Mouse (Mus musculus) hindbrain, embryonic 11.5 days (tissue): ENCODE measurements at regions not wholly inside any gene's neighbourhood (a gene's known extent, or its start where the extent isn't known, plus 50 kb on each side); places are given as distances from the start of the nearest gene placed in this dataset.

Source experiments
- ATAC-seq: fragments of 200-750 bp; cut with Nextera tagmentation; 2 replicates; pipeline ENCODE4 v1.8.0; 2017; ENCODE audit warnings: mild to moderate bottlenecking, moderate TSS enrichment, moderate library complexity; ENCODE audit not compliant: low FRiP score
- DNase-seq: peaks from one replicate; pipeline ENCODE4 v3.0.0-alpha.2; 2015; ENCODE audit warnings: low spot score
- H3K27ac ChIP-seq: fragments of 300-500 bp; sonication (generic); 2 replicates; pipeline ENCODE4 v1.5.1; 2014; ENCODE audit warnings: mild to moderate bottlenecking, low read depth, low read length
- H3K27me3 ChIP-seq: fragments of 300-500 bp; sonication (generic); 2 replicates; pipeline ENCODE4 v1.6.1; 2014; ENCODE audit warnings: mild to moderate bottlenecking, low read length, moderate library complexity, mixed read lengths; ENCODE audit not compliant: control insufficient read depth, insufficient read depth
- H3K36me3 ChIP-seq: fragments of 300-500 bp; sonication (generic); 2 replicates; pipeline ENCODE4 v1.6.1; 2014; ENCODE audit warnings: mild to moderate bottlenecking, low read length, moderate library complexity, mixed read lengths; ENCODE audit not compliant: control insufficient read depth, insufficient read depth
- H3K4me1 ChIP-seq: fragments of 300-500 bp; sonication (generic); replicated peaks from 2 replicates; pipeline ENCODE4 v1.6.1; 2014; ENCODE audit warnings: low read length, mixed read lengths; ENCODE audit not compliant: control insufficient read depth, insufficient read depth
- H3K4me2 ChIP-seq: fragments of 300-500 bp; sonication (generic); replicated peaks from 2 replicates; pipeline ENCODE4 v1.6.1; 2014; ENCODE audit warnings: mild to moderate bottlenecking, low read depth, low read length
- H3K4me3 ChIP-seq: fragments of 300-500 bp; sonication (generic); 2 replicates; pipeline ENCODE4 v1.5.1; 2014; ENCODE audit warnings: low read depth, low read length
- H3K9ac ChIP-seq: fragments of 300-500 bp; sonication (generic); 2 replicates; pipeline ENCODE4 v1.6.1; 2014; ENCODE audit warnings: low read depth, low read length
- H3K9me3 ChIP-seq: fragments of 300-500 bp; sonication (generic); 2 replicates; pipeline ENCODE4 v1.6.1; 2016; ENCODE audit warnings: low read length; ENCODE audit not compliant: control insufficient read depth
- WGBS: fragments of 180-500 bp; shearing (Covaris S2); extraction: QIAGEN DNeasy Blood & Tissue Kit; methylation state at CpG from one replicate; pipeline ENCODE4 v1.1.7; 2014; 5-methylcytosine and 5-hydroxymethylcytosine counted together

DNA sequence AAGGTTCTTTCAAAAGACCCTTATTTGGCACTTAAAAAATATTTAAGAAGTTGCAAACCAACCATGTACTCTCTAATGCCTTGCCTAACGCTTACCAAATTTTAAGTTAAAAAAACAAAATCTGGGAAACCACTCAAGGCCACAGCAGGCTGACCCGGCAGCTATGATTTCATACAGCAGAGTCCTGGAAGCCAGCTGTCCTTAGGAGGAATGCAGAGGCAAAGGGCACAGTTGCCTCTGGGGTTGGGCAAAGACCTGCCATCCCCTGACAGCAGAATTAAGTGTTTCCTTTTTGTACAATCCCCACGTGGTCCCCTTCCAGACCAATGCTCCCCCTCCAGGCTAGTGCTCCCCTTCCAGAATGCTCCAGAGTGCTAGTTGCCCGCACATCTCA lies 348.8 kb upstream of the BB014433 start:
- 44% methylated on average over 4 of the region's 4 CpGs for WGBS

DNA sequence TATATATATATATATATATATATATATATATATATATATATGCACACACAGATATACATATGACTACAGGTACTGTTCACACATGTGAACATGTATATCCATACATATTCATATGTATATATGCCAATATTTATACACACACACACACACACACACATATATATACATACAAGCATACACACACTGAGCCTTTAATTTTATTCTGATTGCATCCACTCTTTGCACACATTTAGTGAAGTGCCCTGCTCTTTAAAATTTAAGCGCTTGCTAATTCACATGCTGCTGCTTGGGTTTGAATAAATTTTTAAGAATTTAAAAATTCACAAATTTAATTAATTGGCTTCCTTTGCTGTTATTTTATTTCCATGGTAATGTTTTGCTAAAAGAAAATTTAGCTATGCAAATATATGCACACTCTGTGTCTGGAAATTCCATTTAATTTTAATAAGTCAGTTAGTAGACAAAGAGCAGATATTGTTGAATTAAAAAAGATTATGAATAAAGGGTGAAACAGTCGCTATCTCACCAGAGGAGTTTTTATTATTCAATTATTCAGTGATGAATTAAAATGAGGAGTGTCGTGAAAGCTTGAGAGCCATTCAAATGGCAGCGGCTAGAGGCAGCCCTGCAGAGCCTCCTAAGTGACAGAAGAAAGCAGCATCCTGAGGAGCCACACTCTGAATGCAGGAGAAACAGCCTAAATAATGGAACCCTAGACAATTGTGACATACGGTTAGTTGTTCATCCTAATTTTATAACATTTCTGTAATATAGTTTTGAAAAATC lies 348.3 kb upstream of the BB014433 start:
- Histone ChIP-seq H3K27me3 (no peaks in the 10 kb centered on the region), H3K4me3 (no peak overlapping the region), H3K4me2 (no peak overlapping the region), H3K9me3 (no peaks in the 10 kb centered on the region), H3K9ac (no peak overlapping the region), H3K4me1 (no peaks in the 10 kb centered on the region), H3K27ac (no peak overlapping the region), H3K36me3 (no peaks in the 10 kb centered on the region)
- ATAC-seq (peak; percentile 43; the same call in 1 of the 2 replicates), DNase-seq (no peak)
- 53% methylated on average over 5 of the region's 5 CpGs for WGBS

More for the DNA sequence above, 348.8 kb upstream of the BB014433 start:
- DNase-seq (peak; percentile 9), ATAC-seq (0 out of 2 replicates have a peak, but pooled peaks have one; percentile 15)
- no peaks in the 10 kb centered on the region for H3K27me3 ChIP-seq
- no peaks in the 10 kb centered on the region for H3K4me1 ChIP-seq
- no peak overlapping the region for H3K4me3 ChIP-seq
- H3K9ac ChIP-seq: no peak overlapping the region
- no peak overlapping the region for H3K27ac ChIP-seq
- H3K9me3 ChIP-seq: no peaks in the 10 kb centered on the region
- H3K4me2 ChIP-seq: no peak overlapping the region
- H3K36me3 ChIP-seq: no peaks in the 10 kb centered on the region

DNA sequence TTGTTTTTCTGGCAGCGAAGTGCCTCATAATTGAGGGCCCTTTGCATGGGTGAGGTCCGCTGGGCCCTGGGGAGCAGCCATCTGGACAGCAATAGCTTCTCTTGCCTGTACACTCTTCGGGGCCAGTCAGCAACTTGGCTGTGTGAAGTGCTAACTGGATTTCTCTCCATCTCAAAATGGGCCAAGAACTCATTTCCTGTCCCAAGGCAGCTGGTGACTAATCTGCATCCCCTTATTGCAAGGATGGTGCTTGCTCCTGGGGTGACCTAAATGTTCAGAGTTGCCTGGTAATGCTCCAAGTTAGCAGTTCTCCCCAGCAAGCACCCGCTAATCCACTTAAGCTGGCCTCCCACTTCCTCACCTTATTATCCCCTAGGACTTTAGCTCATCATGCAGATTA lies 346.2 kb upstream of the BB014433 start:
- Histone ChIP-seq H3K9ac (no peak overlapping the region), H3K4me1 (no peaks in the 10 kb centered on the region), H3K9me3 (no peaks in the 10 kb centered on the region), H3K4me2 (no peak overlapping the region), H3K4me3 (no peak overlapping the region), H3K27me3 (no peaks in the 10 kb centered on the region), H3K27ac (no peak overlapping the region), H3K36me3 (no peaks in the 10 kb centered on the region)
- ATAC-seq (no peak), DNase-seq (no peak)
- WGBS: 72% methylated on average over 4 of the region's 4 CpGs

DNA sequence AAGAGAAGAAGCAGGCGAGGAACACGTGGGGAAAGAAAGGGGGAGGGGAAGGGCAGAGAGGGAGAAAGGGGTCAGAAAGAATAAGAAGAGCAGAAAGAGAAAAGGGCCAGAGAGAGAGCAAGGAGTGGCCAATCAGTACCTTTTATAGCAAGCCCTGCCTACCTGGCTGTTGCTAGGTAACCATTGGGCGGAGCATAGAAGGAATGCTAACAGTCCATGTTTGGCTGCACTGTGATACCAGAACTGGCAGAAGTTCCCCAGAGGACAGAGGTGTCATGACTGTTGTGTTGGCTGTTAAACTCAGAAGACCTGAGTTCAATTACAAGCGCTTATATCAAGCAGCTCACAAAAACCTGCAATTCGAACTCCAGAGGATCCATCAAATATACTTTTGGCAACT lies 342.9 kb upstream of the BB014433 start:
- Histone ChIP-seq H3K27ac (no peak overlapping the region), H3K9ac (no peak overlapping the region), H3K9me3 (no peaks in the 10 kb centered on the region), H3K4me2 (no peak overlapping the region), H3K36me3 (no peaks in the 10 kb centered on the region), H3K4me1 (no peaks in the 10 kb centered on the region), H3K27me3 (no peaks in the 10 kb centered on the region), H3K4me3 (no peak overlapping the region)
- WGBS: 86% methylated on average over 5 of the region's 5 CpGs
- no peak for ATAC-seq
- DNase-seq: no peak

DNA sequence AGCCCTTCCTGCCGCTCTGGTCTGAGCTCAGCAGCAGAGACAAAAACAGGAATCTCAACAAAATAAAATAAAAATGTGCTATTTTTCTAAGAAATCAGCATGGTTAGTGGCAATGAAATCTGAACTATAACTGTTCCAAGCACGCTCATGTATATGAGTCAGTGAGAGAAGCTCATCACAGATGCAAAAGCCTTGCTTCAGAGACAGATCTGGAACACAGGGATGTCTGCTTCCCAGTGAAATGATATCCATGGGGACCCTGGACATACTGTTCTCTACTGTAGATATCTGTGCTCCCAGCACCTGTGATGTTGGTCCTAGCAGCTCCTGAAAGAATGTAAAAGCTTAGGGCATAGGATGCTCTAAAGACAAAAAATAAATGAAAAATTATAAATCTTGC lies 321.2 kb upstream of the BB014433 start:
- 75% methylated on average over 2 of the region's 2 CpGs for WGBS
- DNase-seq: no peak
- Histone ChIP-seq H3K4me3 (no peak overlapping the region), H3K36me3 (no peaks in the 10 kb centered on the region), H3K4me1 (no peaks in the 10 kb centered on the region), H3K9me3 (no peaks in the 10 kb centered on the region), H3K27ac (no peak overlapping the region), H3K27me3 (no peaks in the 10 kb centered on the region), H3K4me2 (no peak overlapping the region), H3K9ac (no peak overlapping the region)
- ATAC-seq: no peak

DNA sequence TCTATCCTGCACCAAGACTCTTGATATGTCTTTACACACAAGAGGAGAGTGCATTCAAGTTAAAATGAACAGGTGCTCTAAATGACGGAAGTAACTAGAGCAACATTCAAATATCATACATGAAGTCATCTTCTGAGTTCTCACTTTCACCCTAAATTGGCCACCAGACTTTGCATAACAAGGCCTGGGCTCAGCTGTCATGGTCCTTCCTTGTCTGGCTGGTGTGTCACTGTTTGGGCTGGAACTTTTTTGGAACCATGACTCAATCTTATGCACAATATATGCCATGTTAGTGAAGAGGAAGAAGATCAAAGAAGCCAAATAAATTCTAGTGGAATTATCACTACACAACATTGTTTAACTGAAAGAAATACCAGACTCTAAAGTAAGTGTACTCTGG lies 318.7 kb upstream of the BB014433 start:
- no peaks in the 10 kb centered on the region for H3K4me1 ChIP-seq
- no peak overlapping the region for H3K4me3 ChIP-seq
- no peak overlapping the region for H3K27ac ChIP-seq
- ATAC-seq: no peak
- no peaks in the 10 kb centered on the region for H3K9me3 ChIP-seq
- 93% methylated on average over 1 of the region's 1 CpGs for WGBS
- no peak overlapping the region for H3K9ac ChIP-seq
- DNase-seq: no peak
- no peaks in the 10 kb centered on the region for H3K36me3 ChIP-seq
- H3K27me3 ChIP-seq: no peaks in the 10 kb centered on the region
- no peak overlapping the region for H3K4me2 ChIP-seq

DNA sequence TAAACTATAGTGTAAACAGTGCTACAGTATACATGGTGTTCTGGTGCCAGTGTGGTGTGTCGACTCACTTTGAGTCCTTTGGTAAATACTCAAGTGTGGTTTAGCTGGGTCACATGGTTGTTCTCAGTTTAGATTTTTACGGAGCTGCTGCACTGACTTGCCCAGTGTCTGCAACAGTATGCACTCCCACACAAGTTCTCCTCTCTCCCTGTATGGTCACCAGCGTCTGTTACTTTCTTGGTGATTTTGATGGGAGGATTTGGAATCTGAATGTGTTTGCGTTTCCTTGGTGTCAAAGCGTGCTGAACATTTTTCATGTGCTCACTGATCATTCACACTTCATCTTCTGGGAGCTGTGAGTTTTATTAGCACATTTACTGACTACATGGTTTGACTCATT lies 298.3 kb upstream of the BB014433 start:
- H3K36me3 ChIP-seq: no peaks in the 10 kb centered on the region
- H3K4me3 ChIP-seq: no peak overlapping the region
- DNase-seq (no peak), ATAC-seq (no peak)
- H3K4me2 ChIP-seq: no peak overlapping the region
- no peaks in the 10 kb centered on the region for H3K9me3 ChIP-seq
- H3K4me1 ChIP-seq: no peaks in the 10 kb centered on the region
- no peak overlapping the region for H3K9ac ChIP-seq
- H3K27me3 ChIP-seq: no peaks in the 10 kb centered on the region
- H3K27ac ChIP-seq: no peak overlapping the region
- 92% methylated on average over 5 of the region's 5 CpGs for WGBS

DNA sequence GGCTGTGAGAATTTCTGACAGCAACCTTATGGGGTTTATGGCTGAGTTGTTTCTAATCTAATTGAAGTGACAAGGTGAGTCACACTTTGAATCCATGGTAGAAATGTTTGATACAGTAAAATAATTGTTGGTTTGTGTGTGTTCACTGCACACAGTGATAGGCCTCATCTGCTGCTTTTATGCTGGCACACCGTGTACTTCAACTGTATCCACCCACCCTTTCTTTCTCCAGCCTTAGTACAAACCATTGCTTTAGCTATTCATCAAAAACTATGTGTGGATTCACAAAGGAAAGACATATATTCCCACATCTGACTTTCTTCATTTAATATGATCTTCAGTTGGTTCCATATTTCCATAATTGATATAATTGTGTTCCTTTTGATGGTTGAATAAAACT lies 297.7 kb upstream of the BB014433 start:
- Histone ChIP-seq H3K27me3 (no peaks in the 10 kb centered on the region), H3K4me1 (no peaks in the 10 kb centered on the region), H3K4me3 (no peak overlapping the region), H3K9me3 (no peaks in the 10 kb centered on the region), H3K27ac (no peak overlapping the region), H3K9ac (no peak overlapping the region), H3K36me3 (no peaks in the 10 kb centered on the region), H3K4me2 (no peak overlapping the region)
- no peak for DNase-seq
- 86% methylated on average over 1 of the region's 1 CpGs for WGBS
- no peak for ATAC-seq

DNA sequence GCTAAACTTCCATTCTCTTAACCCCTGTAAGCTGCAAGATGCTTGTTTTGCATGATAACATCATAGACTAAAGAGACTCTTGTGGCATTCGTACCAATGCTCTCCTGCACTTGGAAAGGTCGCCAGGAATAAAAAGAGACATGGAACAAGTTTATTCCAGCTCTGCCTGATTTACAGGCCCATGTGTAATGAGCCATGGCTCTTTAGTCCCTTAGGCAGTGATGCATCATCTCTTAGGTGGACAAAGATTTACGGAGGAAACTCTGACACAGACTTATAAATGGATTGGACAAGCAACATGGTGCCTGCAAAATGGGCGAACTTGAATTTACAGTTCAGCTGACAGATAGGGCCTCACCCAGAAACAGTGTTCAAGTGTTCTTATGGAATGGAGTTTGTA lies 288.7 kb upstream of the BB014433 start:
- DNase-seq: no peak
- Histone ChIP-seq H3K9me3 (no peaks in the 10 kb centered on the region), H3K4me3 (no peak overlapping the region), H3K27ac (no peak overlapping the region), H3K27me3 (no peaks in the 10 kb centered on the region), H3K4me1 (no peaks in the 10 kb centered on the region), H3K4me2 (no peak overlapping the region), H3K9ac (no peak overlapping the region), H3K36me3 (no peaks in the 10 kb centered on the region)
- WGBS: 80% methylated on average over 4 of the region's 4 CpGs
- ATAC-seq: no peak
